Mouse (Mus musculus): ENCODE data around the gene Foxp2.

DNA sequence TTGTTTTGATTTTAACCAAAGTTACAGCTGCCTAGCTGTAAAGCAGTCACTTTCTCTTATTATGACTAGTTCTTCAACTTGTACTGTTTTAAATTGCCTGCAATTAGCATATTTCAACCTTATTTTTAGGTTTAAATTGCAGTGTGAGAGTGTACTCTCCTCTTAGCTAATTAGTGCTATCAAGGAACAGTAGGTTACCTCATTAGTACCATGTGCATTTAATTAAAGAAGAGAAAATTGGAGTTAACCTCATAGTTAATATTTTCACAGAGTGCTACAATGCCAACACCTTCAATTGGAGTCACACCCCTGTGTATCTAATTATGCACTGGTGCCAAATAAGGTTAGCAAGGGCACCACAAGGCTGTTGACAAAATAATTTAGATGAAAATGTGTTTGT, 421.9 kb downstream of the Foxp2 start:
- TF ChIP-seq POLR2A (IDR thresholded peaks at IDR 0.05; ENCODE audit: insufficient read depth, low read depth, low read length) = no peak
- TF ChIP-seq CTCF (IDR thresholded peaks at IDR 0.05; ENCODE audit: insufficient read depth, low read depth, low read length) = no peak
